8 mouse cellular contexts compared by ENCODE assay signal in genomic region chr3:89340465-89340864, GRCm38 (mm10). TPM values are rescaled to one million over a fixed set of nuclear protein-coding genes. Genes with fewer than 3 reads are reported as not detected.
A peak's percentile ranks its signal among the peaks of the same experiment; 100 is the strongest.
DNase-seq lines count a peak whose midpoint lies in the region; ATAC-seq and TF ChIP-seq lines count a peak whose summit lies in the region.

No protein-coding gene starts in this region.

- no peak overlapping the region for H3K4me3 ChIP-seq in CH12.LX (replicated peaks in 1 of 3; ENCODE audit: low read depth in 2 of 3, low read length in 2 of 3, poor library complexity in 1 of 3)
- peak overlapping the region; percentile 36 for H3K4me3 ChIP-seq in embryonic facial prominence, embryonic 13.5 days
- H3K4me3 ChIP-seq in heart, embryonic 13.5 days: peak overlapping the region; percentile 22
- H3K4me3 ChIP-seq in lung, embryonic 14.5 days (ENCODE audit: low read depth, low read length): peak overlapping the region; percentile 22; the same call in 1 of the 2 replicates
- H3K4me3 ChIP-seq in olfactory bulb, adult 2 months (ENCODE audit: insufficient read depth, low read depth, low read length): peak overlapping the region; percentile 23; the same call in 1 of the 2 replicates

- peaks cover 14% of the 10 kb centered on the region for H3K27me3 ChIP-seq in CH12.LX (replicated peaks)
- no peaks in the 10 kb centered on the region for H3K27me3 ChIP-seq in embryonic facial prominence, embryonic 13.5 days
- 0 out of 2 replicates have a peak, but pooled peaks cover 17% of the 10 kb centered on the region for H3K27me3 ChIP-seq in heart, embryonic 13.5 days (replicated peaks)
- H3K27me3 ChIP-seq in lung, embryonic 14.5 days (ENCODE audit: insufficient read depth, low read length): no peaks in the 10 kb centered on the region

- no peak overlapping the region for H3K4me2 ChIP-seq in CH12.LX (ENCODE audit: insufficient read depth, low read depth, poor library complexity, severe bottlenecking)
- peak overlapping the region; percentile 67 for H3K4me2 ChIP-seq in embryonic facial prominence, embryonic 13.5 days
- H3K4me2 ChIP-seq in heart, embryonic 13.5 days: peak overlapping the region; percentile 58
- H3K4me2 ChIP-seq in lung, embryonic 14.5 days: peak overlapping the region; percentile 62

- in situ Hi-C loops in CH12.LX (cut with MboI; ENCODE audit: low pct_ligation_motif_present, low pct_unique_long_range_greater_than_20kb, low sequenced_read_pairs): loop anchor here (25.0 kb wide), 2 partner anchors 347 to 422 kb away; partner anchors contain the start of genes Chrnb2 and Ube2q1

- TF ChIP-seq EP300 in CH12.LX (IDR thresholded peaks at IDR 0.05; ENCODE audit: low read length): no peak

- no peaks in the 10 kb centered on the region for H3K79me2 ChIP-seq in CH12.LX (replicated peaks; ENCODE audit: control insufficient read depth, extremely low read depth, insufficient read depth, poor library complexity, severe bottlenecking)

- TF ChIP-seq POLR2A in CH12.LX (IDR thresholded peaks at IDR 0.05; ENCODE audit: low read depth, low read length): no peak
- TF ChIP-seq POLR2A in olfactory bulb, adult 2 months (IDR thresholded peaks at IDR 0.05; ENCODE audit: insufficient read depth, low read depth, low read length): no peak

- peak; percentile 90 to 93 for TF ChIP-seq CTCF in CH12.LX (conservative IDR thresholded peaks at IDR 0.05 in 1 of 2, IDR thresholded peaks at IDR 0.05 in 1 of 2; ENCODE audit: low read depth in 2 of 2, low read length in 2 of 2)
- peak; percentile 98 for TF ChIP-seq CTCF in lung, embryonic 14.5 days (IDR thresholded peaks at IDR 0.05; ENCODE audit: low read depth)
- peak; percentile 78 for TF ChIP-seq CTCF in olfactory bulb, adult 2 months (IDR thresholded peaks at IDR 0.05; ENCODE audit: insufficient read depth, low read depth, low read length)

- WGBS in embryonic facial prominence, embryonic 13.5 days: 2% methylated on average over 11 of the region's 11 CpGs
- WGBS in heart, embryonic 13.5 days: 5% methylated on average over 11 of the region's 11 CpGs
- 3% methylated on average over 11 of the region's 11 CpGs for WGBS in lung, embryonic 14.5 days
- 8% methylated on average over 11 of the region's 11 CpGs for WGBS in olfactory bulb, adult 2 months

- no peak overlapping the region for H3K27ac ChIP-seq in CH12.LX (ENCODE audit: insufficient read depth, low read depth)
- H3K27ac ChIP-seq in embryonic facial prominence, embryonic 13.5 days: no peak overlapping the region
- H3K27ac ChIP-seq in heart, embryonic 13.5 days (replicated peaks): no peak overlapping the region
- no peak overlapping the region for H3K27ac ChIP-seq in lung, embryonic 14.5 days (ENCODE audit: low read depth)
- H3K27ac ChIP-seq in olfactory bulb, adult 2 months (ENCODE audit: insufficient read depth, low read depth, low read length): no peak overlapping the region

- no peak for ATAC-seq in embryonic facial prominence, embryonic 13.5 days (ENCODE audit: insufficient number of reproducible peaks, insufficient read depth, low FRiP score, low TSS enrichment, low read depth)
- no peak for ATAC-seq in heart, embryonic 13.5 days (ENCODE audit: extremely low read depth, insufficient number of reproducible peaks, low FRiP score, low TSS enrichment)
- ATAC-seq in lung, embryonic 14.5 days (ENCODE audit: insufficient read depth): no peak

- TF ChIP-seq RAD21 in CH12.LX (IDR thresholded peaks at IDR 0.05; ENCODE audit: low read depth, low read length): peak; percentile 93

- H3K36me3 ChIP-seq in CH12.LX (replicated peaks in 1 of 2; ENCODE audit: control insufficient read depth in 1 of 2, insufficient read depth in 1 of 2, low read length in 1 of 2): peaks cover 8 to 62% of the 10 kb centered on the region in 2 experiments
- H3K36me3 ChIP-seq in embryonic facial prominence, embryonic 13.5 days: peaks cover 44% of the 10 kb centered on the region
- peaks cover 33% of the 10 kb centered on the region for H3K36me3 ChIP-seq in heart, embryonic 13.5 days
- peaks cover 31% of the 10 kb centered on the region for H3K36me3 ChIP-seq in lung, embryonic 14.5 days (ENCODE audit: insufficient read depth)

- no peaks in the 10 kb centered on the region for H3K9me3 ChIP-seq in CH12.LX (replicated peaks; ENCODE audit: low read length)
- H3K9me3 ChIP-seq in embryonic facial prominence, embryonic 13.5 days: no peaks in the 10 kb centered on the region
- no peaks in the 10 kb centered on the region for H3K9me3 ChIP-seq in heart, embryonic 13.5 days
- no peaks in the 10 kb centered on the region for H3K9me3 ChIP-seq in lung, embryonic 14.5 days (ENCODE audit: low read depth, low read length)

- H3K9ac ChIP-seq in CH12.LX (ENCODE audit: insufficient read depth, low read depth): no peak overlapping the region
- peak overlapping the region; percentile 62 for H3K9ac ChIP-seq in embryonic facial prominence, embryonic 13.5 days
- peak overlapping the region; percentile 33 for H3K9ac ChIP-seq in heart, embryonic 13.5 days
- no peak overlapping the region for H3K9ac ChIP-seq in lung, embryonic 14.5 days

- dilution Hi-C loops in CH12.LX (cut with MboI; ENCODE audit: extremely low pct_ligation_motif_present, extremely low pct_unique_long_range_greater_than_20kb, low sequenced_read_pairs): no loop called here

- peak; percentile 76 for DNase-seq in CH12.LX (ENCODE audit: extremely low read depth)
- peak; percentile 77 to 83 for DNase-seq in adrenal gland, postnatal 36 days
- DNase-seq in kidney, postnatal 14 days: peak; percentile 77
- peak; percentile 88 for DNase-seq in lung, embryonic 14.5 days
- peak; percentile 79 for DNase-seq in thymus, postnatal 25 days

- H3K4me1 ChIP-seq in CH12.LX (ENCODE audit: control insufficient read depth in 1 of 2, insufficient read depth in 2 of 2): peaks cover 9 to 20% of the 10 kb centered on the region in 2 experiments
- H3K4me1 ChIP-seq in embryonic facial prominence, embryonic 13.5 days: peaks cover 43% of the 10 kb centered on the region
- H3K4me1 ChIP-seq in heart, embryonic 13.5 days: peaks cover 33% of the 10 kb centered on the region
- H3K4me1 ChIP-seq in lung, embryonic 14.5 days (ENCODE audit: insufficient read depth): 0 out of 2 replicates have a peak, but pooled peaks cover 7% of the 10 kb centered on the region
- H3K4me1 ChIP-seq in olfactory bulb, adult 2 months (ENCODE audit: control insufficient read depth, insufficient read depth, low read length): peaks cover 16% of the 10 kb centered on the region

RNA-seq across cellular contexts. Expression of gene Efna4, which starts 2.6 kb away (rescaled TPM):
- 2.6 and 3.1 TPM in 2 replicates for total RNA-seq in CH12.LX (2012; rRNA removed)
- 0.76 and 1.1 TPM in 2 replicates for total RNA-seq in CH12.LX (2014; rRNA removed)
- 1.00 and 1.1 TPM in 2 replicates for polyA plus RNA-seq in CH12.LX (2012; ENCODE audit: insufficient read length, low read depth)
- 1 to 10 TPM in 1 of 2 experiments, under 1 TPM in 1; 0.93 to 1.3 TPM for total RNA-seq in adrenal gland, postnatal 36 days (2021)
- 46.5 and 50.1 TPM in 2 replicates for polyA plus RNA-seq in embryonic facial prominence, embryonic 13.5 days (2015; fragmentation: Nextera tagmentation; extraction: Ambion mirVana)
- polyA plus RNA-seq in heart, embryonic 13.5 days (2015; fragmentation: Nextera tagmentation; extraction: Ambion mirVana): 9.9 and 10.2 TPM in 2 replicates
- polyA plus RNA-seq in lung, embryonic 14.5 days (2014; fragmentation: Nextera tagmentation; extraction: Ambion mirVana): 24.6 and 27.0 TPM in 2 replicates
- not detected in 2 replicates for polyA plus RNA-seq in olfactory bulb, adult 2 months (2012; ENCODE audit: insufficient read depth, insufficient read length, low replicate concordance, missing spikeins)

RNA-seq across cellular contexts. Expression of gene Adam15, which starts 9.3 kb away (rescaled TPM):
- total RNA-seq in CH12.LX (2012; rRNA removed) (31.3 and 39.1 TPM in 2 replicates), CH12.LX (2014; rRNA removed) (5.8 and 5.9 TPM in 2 replicates)
- polyA plus RNA-seq in CH12.LX (2012; ENCODE audit: insufficient read length, low read depth): 26.2 and 26.5 TPM in 2 replicates
- total RNA-seq in adrenal gland, postnatal 36 days (2021): 10 to 100 TPM; 45.9 to 79.9 TPM
- 50.8 and 52.6 TPM in 2 replicates for polyA plus RNA-seq in embryonic facial prominence, embryonic 13.5 days (2015; fragmentation: Nextera tagmentation; extraction: Ambion mirVana)
- polyA plus RNA-seq in heart, embryonic 13.5 days (2015; fragmentation: Nextera tagmentation; extraction: Ambion mirVana): 58.3 and 58.9 TPM in 2 replicates
- polyA plus RNA-seq in lung, embryonic 14.5 days (2014; fragmentation: Nextera tagmentation; extraction: Ambion mirVana): 32.7 and 36.7 TPM in 2 replicates
- not detected in 2 replicates for polyA plus RNA-seq in olfactory bulb, adult 2 months (2012; ENCODE audit: insufficient read depth, insufficient read length, low replicate concordance, missing spikeins)

RNA-seq across cellular contexts. Expression of gene Efna3, which starts 17.7 kb away (rescaled TPM):
- total RNA-seq in CH12.LX (2012; rRNA removed) (0.13 TPM in 1 of 2 replicates, not detected in the other), CH12.LX (2014; rRNA removed) (0.09 TPM in 1 of 2 replicates, not detected in the other)
- 0.19 TPM in 1 of 2 replicates, not detected in the other for polyA plus RNA-seq in CH12.LX (2012; ENCODE audit: insufficient read length, low read depth)
- under 1 TPM; 0.23 to 0.53 TPM for total RNA-seq in adrenal gland, postnatal 36 days (2021)
- 22.6 and 26.6 TPM in 2 replicates for polyA plus RNA-seq in embryonic facial prominence, embryonic 13.5 days (2015; fragmentation: Nextera tagmentation; extraction: Ambion mirVana)
- polyA plus RNA-seq in heart, embryonic 13.5 days (2015; fragmentation: Nextera tagmentation; extraction: Ambion mirVana): 1.8 and 1.9 TPM in 2 replicates
- polyA plus RNA-seq in lung, embryonic 14.5 days (2014; fragmentation: Nextera tagmentation; extraction: Ambion mirVana): 4.7 and 5.8 TPM in 2 replicates
- polyA plus RNA-seq in olfactory bulb, adult 2 months (2012; ENCODE audit: insufficient read depth, insufficient read length, low replicate concordance, missing spikeins): not detected in 2 replicates

RNA-seq across cellular contexts. Expression of gene Dcst2, which starts 21.3 kb away (rescaled TPM):
- total RNA-seq in CH12.LX (2012; rRNA removed) (not detected in 2 replicates), CH12.LX (2014; rRNA removed) (not detected in 2 replicates)
- 0.10 and 0.14 TPM in 2 replicates for polyA plus RNA-seq in CH12.LX (2012; ENCODE audit: insufficient read length, low read depth)
- under 1 TPM; 0.20 to 0.56 TPM for total RNA-seq in adrenal gland, postnatal 36 days (2021)
- 0.18 and 0.38 TPM in 2 replicates for polyA plus RNA-seq in embryonic facial prominence, embryonic 13.5 days (2015; fragmentation: Nextera tagmentation; extraction: Ambion mirVana)
- polyA plus RNA-seq in heart, embryonic 13.5 days (2015; fragmentation: Nextera tagmentation; extraction: Ambion mirVana): 0.08 TPM in 1 of 2 replicates, not detected in the other
- 0.17 TPM in 1 of 2 replicates, not detected in the other for polyA plus RNA-seq in lung, embryonic 14.5 days (2014; fragmentation: Nextera tagmentation; extraction: Ambion mirVana)
- not detected in 2 replicates for polyA plus RNA-seq in olfactory bulb, adult 2 months (2012; ENCODE audit: insufficient read depth, insufficient read length, low replicate concordance, missing spikeins)

RNA-seq across cellular contexts. Expression of gene Dcst1, which starts 24.6 kb away (rescaled TPM):
- total RNA-seq in CH12.LX (2012; rRNA removed) (0.04 and 0.21 TPM in 2 replicates), CH12.LX (2014; rRNA removed) (not detected in 2 replicates)
- polyA plus RNA-seq in CH12.LX (2012; ENCODE audit: insufficient read length, low read depth): 0.10 and 0.53 TPM in 2 replicates
- under 1 TPM in 1 of 2 experiments, not detected in 1; 0.56 TPM for total RNA-seq in adrenal gland, postnatal 36 days (2021)
- 0.44 and 0.85 TPM in 2 replicates for polyA plus RNA-seq in embryonic facial prominence, embryonic 13.5 days (2015; fragmentation: Nextera tagmentation; extraction: Ambion mirVana)
- 0.09 and 0.10 TPM in 2 replicates for polyA plus RNA-seq in heart, embryonic 13.5 days (2015; fragmentation: Nextera tagmentation; extraction: Ambion mirVana)
- 0.11 TPM in 1 of 2 replicates, not detected in the other for polyA plus RNA-seq in lung, embryonic 14.5 days (2014; fragmentation: Nextera tagmentation; extraction: Ambion mirVana)
- not detected in 2 replicates for polyA plus RNA-seq in olfactory bulb, adult 2 months (2012; ENCODE audit: insufficient read depth, insufficient read length, low replicate concordance, missing spikeins)

Comparison
In these comparisons a context has a peak if more than half of its experiments do, and no peak if none do; other contexts are left out.
1. H3K4me3 ChIP-seq: peak in embryonic facial prominence, embryonic 13.5 days (single experiment), heart, embryonic 13.5 days (single experiment), lung, embryonic 14.5 days (single experiment) and olfactory bulb, adult 2 months (single experiment); none in CH12.LX (0 of 3).
2. H3K9ac ChIP-seq: peak in embryonic facial prominence, embryonic 13.5 days (single experiment) and heart, embryonic 13.5 days (single experiment); none in CH12.LX (single experiment) and lung, embryonic 14.5 days (single experiment).
3. Peak in every context shown above with its lines, with median percentiles within 50 percentile points of each other: DNase-seq and CTCF ChIP-seq.